Mouse (Mus musculus) limb, embryonic 14.5 days (tissue): ENCODE measurements at regions not wholly inside any gene's neighbourhood (a gene's known extent, or its start where the extent isn't known, plus 50 kb on each side); places are given as distances from the start of the nearest gene placed in this dataset.

Experiments
- ATAC-seq: fragments of 200-750 bp; cut with Nextera tagmentation; 2 replicates; pipeline ENCODE4 v1.8.0; 2017; ENCODE audit warnings: low read depth, moderate number of reproducible peaks, moderate TSS enrichment; ENCODE audit not compliant: low FRiP score
- DNase-seq: peaks from one replicate; pipeline ENCODE4 v3.0.0-alpha.2; 2015; ENCODE audit warnings: low spot score
- H3K27ac ChIP-seq: fragments of 300-500 bp; sonication (generic); replicated peaks from 2 replicates; pipeline ENCODE4 v1.5.1; 2014; ENCODE audit warnings: low read depth, mild to moderate bottlenecking, low read length, moderate library complexity, mixed read lengths
- H3K27me3 ChIP-seq: fragments of 300-500 bp; sonication (generic); 2 replicates; pipeline ENCODE4 v1.6.1; 2014; ENCODE audit warnings: low read length, mixed read lengths; ENCODE audit not compliant: control insufficient read depth, insufficient read depth
- H3K36me3 ChIP-seq: fragments of 300-500 bp; sonication (generic); 2 replicates; pipeline ENCODE4 v1.6.1; 2014; ENCODE audit warnings: mild to moderate bottlenecking, low read length, moderate library complexity, mixed read lengths; ENCODE audit not compliant: control insufficient read depth, insufficient read depth
- H3K4me1 ChIP-seq: fragments of 300-500 bp; sonication (generic); 2 replicates; pipeline ENCODE4 v1.6.1; 2014; ENCODE audit warnings: antibody characterized with exemption, low read length, mixed read lengths; ENCODE audit not compliant: control insufficient read depth, insufficient read depth
- H3K4me2 ChIP-seq: fragments of 300-500 bp; sonication (generic); replicated peaks from 2 replicates; pipeline ENCODE4 v1.6.1; 2014; ENCODE audit warnings: low read depth, mild to moderate bottlenecking, low read length, moderate library complexity; ENCODE audit not compliant: severe bottlenecking
- H3K4me3 ChIP-seq: fragments of 300-500 bp; sonication (generic); replicated peaks from 2 replicates; pipeline ENCODE4 v1.5.1; 2014; ENCODE audit warnings: low read length
- H3K9ac ChIP-seq: fragments of 300-500 bp; sonication (generic); 2 replicates; pipeline ENCODE4 v1.6.1; 2014; ENCODE audit warnings: mild to moderate bottlenecking, low read depth, low read length, moderate library complexity; ENCODE audit not compliant: severe bottlenecking
- H3K9me3 ChIP-seq: fragments of 300-500 bp; sonication (generic); 2 replicates; pipeline ENCODE4 v1.6.1; 2016; ENCODE audit warnings: low read length; ENCODE audit not compliant: control insufficient read depth
- POLR2A ChIP-seq: fragments of 200-500 bp; IDR thresholded peaks from 2 replicates; pipeline ENCODE4 v1.8.0; 2012; ENCODE audit warnings: inconsistent platforms, mild to moderate bottlenecking, moderate library complexity, borderline replicate concordance; ENCODE audit not compliant: insufficient read depth, insufficient read length; ENCODE audit errors: extremely low read depth
- WGBS: fragments of 180-500 bp; shearing (Covaris S2); extraction: QIAGEN DNeasy Blood & Tissue Kit; methylation state at CpG from one replicate; pipeline ENCODE4 v1.1.7; 2014; 5-methylcytosine and 5-hydroxymethylcytosine counted together

DNA sequence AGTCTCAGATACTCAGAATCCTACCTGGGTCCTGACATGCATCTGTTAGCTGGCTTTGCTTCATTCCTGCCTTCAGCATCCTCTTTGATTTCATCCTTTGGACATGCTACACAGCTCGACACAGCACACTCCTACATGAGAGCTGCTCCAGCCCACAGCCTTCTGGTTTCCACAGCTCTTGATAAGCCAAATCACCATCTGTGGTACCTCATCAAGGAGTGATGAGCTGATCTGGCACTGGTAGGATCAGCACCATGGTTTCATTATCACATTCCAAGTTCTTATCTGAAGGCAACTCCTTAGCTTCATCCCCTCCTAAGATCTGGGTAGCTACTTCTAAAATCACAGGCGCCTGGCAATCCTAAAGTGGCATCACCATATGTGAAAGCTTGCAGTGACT, 248.9 kb upstream of the Rack1 start:
- no peak overlapping the region for H3K27ac ChIP-seq
- H3K9me3 ChIP-seq, result no peaks in the 10 kb centered on the region
- no peaks in the 10 kb centered on the region for H3K36me3 ChIP-seq
- no peak overlapping the region for H3K4me2 ChIP-seq
- no peak overlapping the region for H3K9ac ChIP-seq
- no peaks in the 10 kb centered on the region for H3K4me1 ChIP-seq
- no peak for TF ChIP-seq POLR2A
- ATAC-seq, result no peak
- H3K27me3 ChIP-seq, result no peaks in the 10 kb centered on the region
- DNase-seq, result no peak
- WGBS, result 71% methylated on average over 2 of the region's 2 CpGs
- no peak overlapping the region for H3K4me3 ChIP-seq

DNA sequence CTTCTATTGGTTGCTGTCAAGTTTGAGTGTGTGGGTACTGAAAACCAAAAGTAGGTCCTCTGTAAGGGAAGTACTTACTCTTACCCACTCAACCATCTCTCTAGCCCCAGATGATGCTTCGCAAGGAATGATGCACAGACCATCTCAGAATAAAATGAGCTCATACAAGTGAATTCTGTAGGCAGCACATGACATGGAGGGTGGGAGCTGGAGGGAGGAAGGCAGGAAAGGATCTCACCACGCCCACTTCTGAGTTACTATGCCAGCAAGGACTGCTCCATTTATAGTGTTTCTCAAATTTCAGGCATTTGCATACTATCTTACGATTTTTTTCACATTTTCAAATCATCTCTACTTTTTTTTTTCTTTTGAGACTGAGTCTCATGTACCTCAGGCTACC, 273.8 kb upstream of the Rack1 start:
- no peak for DNase-seq
- H3K4me1 ChIP-seq, result no peaks in the 10 kb centered on the region
- H3K4me2 ChIP-seq, result no peak overlapping the region
- no peak for TF ChIP-seq POLR2A
- H3K4me3 ChIP-seq, result no peak overlapping the region
- no peak for ATAC-seq
- no peaks in the 10 kb centered on the region for H3K9me3 ChIP-seq
- 73% methylated on average over 3 of the region's 3 CpGs for WGBS
- no peaks in the 10 kb centered on the region for H3K36me3 ChIP-seq
- no peak overlapping the region for H3K9ac ChIP-seq
- no peak overlapping the region for H3K27ac ChIP-seq
- no peaks in the 10 kb centered on the region for H3K27me3 ChIP-seq

DNA sequence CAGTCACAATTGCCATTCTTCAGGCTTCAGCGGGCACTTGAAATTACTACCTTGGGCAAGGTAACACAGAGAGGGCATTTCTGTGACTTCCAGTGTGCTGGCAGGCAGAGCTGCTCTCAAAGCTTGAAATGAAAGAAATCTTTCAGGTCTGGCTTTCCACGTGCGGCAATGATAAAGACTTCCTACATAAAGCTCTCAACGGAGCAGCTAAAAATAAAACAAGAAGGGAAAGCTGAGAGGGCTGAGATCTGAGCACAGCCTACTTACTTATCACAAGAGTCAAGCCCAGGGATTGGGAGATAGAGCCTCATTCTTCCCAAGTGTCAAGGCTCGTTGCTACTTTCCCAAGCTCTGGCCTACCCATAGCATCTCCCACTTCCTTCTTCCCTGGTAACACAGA, 274.6 kb upstream of the Rack1 start:
- 84% methylated on average over 5 of the region's 5 CpGs for WGBS
- no peak overlapping the region for H3K27ac ChIP-seq

DNA sequence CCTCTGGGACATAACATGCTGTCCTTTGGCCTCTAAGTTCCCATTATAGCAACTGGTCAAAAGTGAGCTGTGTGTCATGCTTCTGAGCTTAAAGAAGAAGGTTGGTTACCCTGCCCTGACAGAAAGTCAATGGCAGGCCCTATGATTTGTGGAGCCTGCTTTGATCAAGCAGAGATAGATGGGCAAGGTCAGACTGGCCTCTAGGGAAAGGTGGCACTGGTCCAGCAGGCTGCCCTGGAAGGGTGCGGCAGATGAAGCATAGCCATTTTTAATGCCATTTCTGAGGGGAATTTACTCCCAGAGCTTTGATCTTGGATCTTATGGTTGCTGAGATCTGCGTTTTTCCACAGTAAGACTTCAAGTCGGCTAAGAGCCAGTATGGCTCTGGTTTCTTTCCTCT, 293.2 kb upstream of the Rack1 start:
- Histone ChIP-seq H3K36me3 (no peaks in the 10 kb centered on the region), H3K27me3 (no peaks in the 10 kb centered on the region), H3K9ac (no peak overlapping the region), H3K4me3 (no peak overlapping the region), H3K4me2 (no peak overlapping the region), H3K27ac (no peak overlapping the region), H3K4me1 (no peaks in the 10 kb centered on the region), H3K9me3 (no peaks in the 10 kb centered on the region)
- WGBS, result 63% methylated on average over 3 of the region's 3 CpGs
- no peak for DNase-seq
- ATAC-seq, result no peak
- TF ChIP-seq POLR2A, result no peak

More for the DNA sequence above, 274.6 kb upstream of the Rack1 start:
- TF ChIP-seq POLR2A, result no peak
- no peaks in the 10 kb centered on the region for H3K36me3 ChIP-seq
- H3K4me1 ChIP-seq, result no peaks in the 10 kb centered on the region
- H3K9me3 ChIP-seq, result no peaks in the 10 kb centered on the region
- no peak overlapping the region for H3K4me3 ChIP-seq
- no peak for ATAC-seq
- DNase-seq, result no peak
- H3K27me3 ChIP-seq, result no peaks in the 10 kb centered on the region
- no peak overlapping the region for H3K4me2 ChIP-seq
- no peak overlapping the region for H3K9ac ChIP-seq

DNA sequence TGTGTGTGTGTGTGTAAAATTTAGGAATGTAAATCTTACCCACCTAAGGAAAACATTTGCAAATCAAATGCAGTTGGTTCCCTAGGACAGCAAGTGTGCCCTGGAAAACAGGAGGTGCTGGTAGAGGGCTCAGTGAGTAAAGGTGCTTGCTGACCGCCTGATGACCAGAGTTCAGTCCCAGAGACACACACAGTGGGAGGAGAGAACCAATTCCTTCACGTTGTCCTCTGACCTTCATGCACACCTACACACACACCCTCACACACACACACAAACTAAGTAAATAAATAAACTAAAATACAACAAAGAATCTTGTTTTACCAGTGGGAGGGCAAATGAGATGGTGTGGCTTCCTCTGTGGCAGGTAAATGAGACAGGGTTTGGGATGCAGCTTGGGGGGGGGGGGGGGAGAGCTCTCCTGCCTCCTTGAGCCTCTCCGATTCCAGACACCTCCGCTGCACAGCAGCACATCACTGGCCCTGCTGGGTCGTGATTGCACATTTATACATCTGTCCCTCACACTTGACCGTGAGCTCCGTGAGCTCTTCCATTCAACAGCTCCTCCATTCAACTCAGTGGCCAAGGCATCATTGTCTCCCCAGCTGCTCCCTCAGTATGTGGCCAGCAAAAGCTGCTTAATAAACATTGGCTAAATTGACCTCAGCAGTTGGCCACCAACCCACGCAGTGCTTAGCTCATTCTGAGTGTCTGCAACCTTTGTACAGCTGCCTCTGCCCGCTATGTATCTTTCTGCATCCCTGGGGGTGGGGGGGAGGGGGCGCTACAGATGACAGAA, 297.9 kb upstream of the Rack1 start:
- ATAC-seq, result no peak
- 62% methylated on average over 10 of the region's 10 CpGs for WGBS
- no peaks in the 10 kb centered on the region for H3K4me1 ChIP-seq

More for the DNA sequence above, 297.9 kb upstream of the Rack1 start:
- H3K4me3 ChIP-seq, result no peak overlapping the region
- H3K9me3 ChIP-seq, result no peaks in the 10 kb centered on the region
- H3K27ac ChIP-seq, result no peak overlapping the region
- DNase-seq, result no peak
- H3K4me2 ChIP-seq, result no peak overlapping the region
- no peak for TF ChIP-seq POLR2A
- no peaks in the 10 kb centered on the region for H3K27me3 ChIP-seq
- no peaks in the 10 kb centered on the region for H3K36me3 ChIP-seq
- no peak overlapping the region for H3K9ac ChIP-seq
